Mouse (Mus musculus): ENCODE measurements around the gene Cep95.

DNA sequence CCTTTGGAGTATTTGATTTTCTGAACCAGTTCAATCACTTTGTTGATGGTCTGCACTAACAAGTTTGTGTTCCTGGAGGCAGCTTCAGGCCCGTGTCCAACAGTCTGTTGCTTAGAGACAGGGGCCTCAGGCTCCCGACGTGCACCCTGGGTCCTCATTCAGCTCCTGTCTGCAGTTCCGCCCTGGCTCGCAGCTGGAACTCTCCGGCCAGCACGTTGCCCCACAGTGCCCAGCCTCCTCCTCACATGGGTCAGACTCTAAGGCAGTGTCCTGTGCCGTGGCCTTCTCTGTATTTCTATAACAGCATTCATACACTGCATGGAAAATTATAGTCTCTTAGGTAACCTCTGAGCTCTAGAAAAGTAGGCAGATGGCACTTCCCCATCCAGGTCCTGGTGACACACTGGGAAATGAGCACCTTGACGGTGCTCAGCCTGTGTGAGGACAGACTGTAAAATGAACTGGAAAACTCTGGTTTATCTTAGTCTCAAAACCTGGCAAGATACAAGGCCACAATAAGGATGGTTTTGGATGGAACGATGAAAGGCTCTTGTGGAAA lies 13.1 kb downstream of the Cep95 start:
- TF ChIP-seq CTCF (IDR thresholded peaks at IDR 0.05) (no peak), EP300 (IDR thresholded peaks at IDR 0.05; ENCODE audit: insufficient read depth, low read depth, low read length) (no peak), POLR2A (IDR thresholded peaks at IDR 0.05; ENCODE audit: insufficient read depth, low read depth, low read length) (no peak)
